Mouse (Mus musculus): Measurements from ENCODE around the gene Cma2. TPM values are rescaled to one million over a fixed set of nuclear protein-coding genes. Genes with fewer than 3 reads are reported as not detected.

Cma2 gene
- total and polyA plus RNA-seq, 3 experiments, result 1.2 TPM; not detected in 2

DNA sequence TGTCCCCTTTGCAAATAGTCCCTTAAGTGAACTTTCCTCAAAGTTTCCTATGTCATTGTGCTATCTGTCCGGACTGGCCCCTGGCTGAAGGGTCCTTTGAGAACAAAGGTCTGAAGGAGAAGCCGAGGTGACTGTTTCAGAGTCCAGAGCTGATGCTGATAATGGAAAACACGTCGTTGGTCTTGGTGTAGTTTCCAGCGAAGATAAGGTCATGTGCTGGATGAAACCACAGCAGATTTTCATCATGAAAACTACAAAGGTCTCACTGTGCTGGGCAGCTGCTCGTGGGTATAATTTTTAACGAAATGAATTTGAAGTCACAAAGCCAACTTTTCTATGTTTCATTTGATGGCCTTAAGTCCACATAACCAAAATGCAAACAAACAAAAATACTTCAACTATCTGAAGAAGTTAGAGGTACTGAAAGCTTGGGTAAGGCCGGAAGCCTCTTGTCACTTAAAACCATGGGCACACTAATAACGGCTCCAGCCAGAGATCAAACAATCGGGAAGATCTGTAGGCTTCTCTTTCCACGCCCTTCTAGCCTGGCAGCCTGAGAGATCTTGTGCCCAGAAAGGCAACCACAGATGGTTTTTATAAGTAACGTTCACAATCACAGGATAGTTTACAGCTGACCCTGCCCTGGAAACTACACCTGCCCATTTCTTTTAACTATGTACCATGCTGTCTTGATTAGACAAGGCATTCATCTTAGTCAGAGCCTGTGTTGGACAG is 21.4 kb upstream of the Cma2 start:
- TF ChIP-seq GATA1 (IDR thresholded peaks at IDR 0.05; ENCODE audit: borderline replicate concordance, low read length) (no peak), TAL1 (conservative IDR thresholded peaks at IDR 0.05; ENCODE audit: low read depth, low read length) (no peak), CTCF (IDR thresholded peaks at IDR 0.05; ENCODE audit: low read depth, low read length) (no peak), POLR2AphosphoS5 (IDR thresholded peaks at IDR 0.05; ENCODE audit: insufficient replicate concordance, low read depth, low read length) (no peak), GATA2 (IDR thresholded peaks at IDR 0.05; ENCODE audit: borderline replicate concordance, low read depth, low read length) (no peak)
- no peaks in the 10 kb centered on the region for H3K27me3 ChIP-seq (ENCODE audit: insufficient read depth, low read length)
- H3K4me1 ChIP-seq (ENCODE audit: insufficient read depth, low read depth, low read length), result peaks cover 90% of the 10 kb centered on the region
- no peak overlapping the region for H3K4me3 ChIP-seq (ENCODE audit: low read depth, low read length)
- DNase-seq (ENCODE audit: low spot score) (peak; percentile 14), ATAC-seq (ENCODE audit: extremely low read depth, insufficient number of reproducible peaks, low FRiP score, poor library complexity, severe bottlenecking) (peak; percentile 58)
- H3K36me3 ChIP-seq (replicated peaks), result no peaks in the 10 kb centered on the region
- no peaks in the 10 kb centered on the region for H3K9me3 ChIP-seq (replicated peaks)

DNA sequence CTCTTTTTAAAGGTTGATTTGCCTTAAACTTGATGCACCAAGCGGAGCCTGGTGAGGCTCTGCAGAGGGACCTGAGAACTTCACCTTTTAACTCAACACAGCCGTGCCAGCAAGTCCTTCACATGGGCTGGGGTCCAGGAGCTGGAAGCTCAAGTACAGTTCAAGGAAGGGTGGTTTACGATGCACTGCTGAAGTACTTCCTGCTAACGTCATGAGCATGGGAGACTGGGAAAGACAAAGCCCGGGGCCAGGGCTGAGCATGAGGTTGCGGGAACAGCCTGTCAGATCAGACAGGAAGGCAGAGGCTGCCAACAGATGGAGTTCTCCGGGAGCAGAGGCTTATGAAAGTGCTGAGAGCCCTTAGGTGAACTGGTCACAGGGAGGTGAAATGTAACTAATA is 17.2 kb upstream of the Cma2 start:
- no peak for DNase-seq (ENCODE audit: low spot score)
- Histone ChIP-seq H3K4me1 (ENCODE audit: insufficient read depth, low read depth, low read length) (peaks cover 78% of the 10 kb centered on the region), H3K36me3 (replicated peaks) (no peaks in the 10 kb centered on the region), H3K9me3 (replicated peaks) (no peaks in the 10 kb centered on the region), H3K27me3 (ENCODE audit: insufficient read depth, low read length) (no peaks in the 10 kb centered on the region), H3K4me3 (ENCODE audit: low read depth, low read length) (no peak overlapping the region; the same call in 1 of the 2 replicates)
- TF ChIP-seq CTCF (IDR thresholded peaks at IDR 0.05; ENCODE audit: low read depth, low read length), result no peak
- TF ChIP-seq TAL1 (conservative IDR thresholded peaks at IDR 0.05; ENCODE audit: low read depth, low read length), result no peak
- no peak for TF ChIP-seq POLR2AphosphoS5 (IDR thresholded peaks at IDR 0.05; ENCODE audit: insufficient replicate concordance, low read depth, low read length)
- no peak for TF ChIP-seq GATA2 (IDR thresholded peaks at IDR 0.05; ENCODE audit: borderline replicate concordance, low read depth, low read length)
- TF ChIP-seq GATA1 (IDR thresholded peaks at IDR 0.05; ENCODE audit: borderline replicate concordance, low read length), result no peak
- ATAC-seq (ENCODE audit: extremely low read depth, insufficient number of reproducible peaks, low FRiP score, poor library complexity, severe bottlenecking), result no peak

DNA sequence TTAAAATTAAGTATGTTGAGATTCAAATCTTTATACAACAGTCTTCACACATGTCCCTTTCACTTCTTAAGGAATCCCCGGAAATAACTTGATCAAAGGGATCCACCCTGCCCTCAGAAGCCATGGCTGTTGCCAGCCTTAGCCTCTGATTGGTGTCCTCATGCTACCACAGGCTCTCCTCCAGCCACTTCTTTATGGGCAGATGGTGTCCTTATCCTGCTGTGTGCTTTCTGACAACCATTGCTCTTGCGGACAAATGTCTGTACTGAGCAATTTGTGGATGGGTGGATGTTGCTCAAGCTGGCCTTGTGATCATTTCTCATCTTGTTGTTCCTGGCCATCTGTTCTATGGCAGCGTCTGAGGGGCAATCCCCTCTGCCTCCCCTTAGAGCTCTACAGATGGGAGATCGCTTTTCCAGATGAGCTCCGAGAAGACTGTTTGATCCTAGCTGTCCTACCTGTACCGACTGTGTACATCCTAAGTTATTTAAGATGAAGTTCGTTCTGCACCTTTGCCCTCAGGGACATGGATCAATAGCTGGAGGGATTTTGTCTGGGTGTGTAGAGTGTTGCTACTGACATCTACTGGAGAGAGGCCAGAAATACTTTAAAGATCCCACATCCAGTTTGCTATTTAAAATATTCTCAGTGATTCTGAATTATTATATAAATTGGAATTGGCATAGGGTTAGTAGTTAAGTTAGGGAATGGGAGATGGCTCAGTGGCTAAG is 10.5 kb upstream of the Cma2 start:
- Histone ChIP-seq H3K36me3 (replicated peaks) (no peaks in the 10 kb centered on the region), H3K4me3 (ENCODE audit: low read depth, low read length) (no peak overlapping the region), H3K4me1 (ENCODE audit: insufficient read depth, low read depth, low read length) (peaks cover 70% of the 10 kb centered on the region), H3K27me3 (ENCODE audit: insufficient read depth, low read length) (no peaks in the 10 kb centered on the region), H3K9me3 (replicated peaks) (no peaks in the 10 kb centered on the region)
- DNase-seq (ENCODE audit: low spot score) (no peak), ATAC-seq (ENCODE audit: extremely low read depth, insufficient number of reproducible peaks, low FRiP score, poor library complexity, severe bottlenecking) (no peak)
- TF ChIP-seq TAL1 (conservative IDR thresholded peaks at IDR 0.05; ENCODE audit: low read depth, low read length) (no peak), CTCF (IDR thresholded peaks at IDR 0.05; ENCODE audit: low read depth, low read length) (0 out of 2 replicates have a peak, but pooled peaks have one; percentile 16), GATA1 (IDR thresholded peaks at IDR 0.05; ENCODE audit: borderline replicate concordance, low read length) (no peak)

DNA sequence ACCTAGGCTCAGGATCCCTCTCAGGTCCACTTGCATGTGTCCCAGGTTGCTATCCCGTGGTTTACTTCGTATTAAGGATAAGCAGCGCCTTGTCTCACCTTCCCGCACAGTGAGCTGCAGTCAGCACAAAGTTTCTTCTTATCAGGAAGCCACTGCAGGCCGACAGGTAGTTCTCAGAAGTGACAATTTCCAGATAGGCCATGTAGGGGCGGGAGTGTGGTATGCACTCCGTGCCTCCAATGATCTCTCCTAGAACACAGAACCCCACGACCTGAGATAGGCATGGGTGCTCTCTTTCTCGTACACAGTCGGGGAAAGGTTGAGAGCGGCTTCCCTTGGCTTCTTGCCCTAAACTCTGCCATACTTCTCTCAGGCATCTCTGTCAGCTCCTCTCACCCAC is 7.2 kb upstream of the Cma2 start:
- Histone ChIP-seq H3K27me3 (ENCODE audit: insufficient read depth, low read length) (no peaks in the 10 kb centered on the region), H3K4me1 (ENCODE audit: insufficient read depth, low read depth, low read length) (peaks cover 74% of the 10 kb centered on the region), H3K4me3 (ENCODE audit: low read depth, low read length) (no peak overlapping the region; the same call in 1 of the 2 replicates), H3K9me3 (replicated peaks) (no peaks in the 10 kb centered on the region), H3K36me3 (replicated peaks) (no peaks in the 10 kb centered on the region)
- ATAC-seq (ENCODE audit: extremely low read depth, insufficient number of reproducible peaks, low FRiP score, poor library complexity, severe bottlenecking) (no peak), DNase-seq (ENCODE audit: low spot score) (no peak)
- TF ChIP-seq TAL1 (conservative IDR thresholded peaks at IDR 0.05; ENCODE audit: low read depth, low read length) (no peak), GATA2 (IDR thresholded peaks at IDR 0.05; ENCODE audit: borderline replicate concordance, low read depth, low read length) (no peak), CTCF (IDR thresholded peaks at IDR 0.05; ENCODE audit: low read depth, low read length) (no peak), POLR2AphosphoS5 (IDR thresholded peaks at IDR 0.05; ENCODE audit: insufficient replicate concordance, low read depth, low read length) (no peak), GATA1 (IDR thresholded peaks at IDR 0.05; ENCODE audit: borderline replicate concordance, low read length) (no peak)

DNA sequence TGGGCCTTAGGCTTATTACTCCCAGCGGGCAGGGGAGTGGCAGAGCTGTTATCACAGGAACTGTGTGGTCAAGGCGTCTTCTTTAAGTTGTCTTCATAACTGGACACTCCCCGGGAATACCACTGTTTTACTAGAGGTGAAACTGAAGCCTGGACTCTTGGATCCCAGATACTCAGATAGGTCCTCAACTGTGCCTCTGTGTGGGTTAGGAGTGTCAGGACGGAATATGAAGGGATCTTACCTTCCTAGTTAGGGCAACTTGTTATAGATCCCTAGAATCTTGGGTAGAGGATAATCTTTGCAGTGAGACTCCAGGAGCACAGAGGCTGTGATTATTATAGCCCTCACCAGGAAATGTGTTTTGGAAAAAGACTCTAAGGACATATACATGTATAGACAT is 6.2 kb upstream of the Cma2 start, which contains the start of gene Cma1:
Gene Cma1, minus strand, starts transcription at position 101 of the 400 bp plus-strand sequence.
- Histone ChIP-seq H3K4me1 (ENCODE audit: insufficient read depth, low read depth, low read length) (peaks cover 70% of the 10 kb centered on the region), H3K36me3 (replicated peaks) (no peaks in the 10 kb centered on the region), H3K9me3 (replicated peaks) (no peaks in the 10 kb centered on the region), H3K27me3 (ENCODE audit: insufficient read depth, low read length) (no peaks in the 10 kb centered on the region), H3K4me3 (ENCODE audit: low read depth, low read length) (no peak within 1 kb of the TSS; the same call in 1 of the 2 replicates)
- no peak for DNase-seq (ENCODE audit: low spot score)
- ATAC-seq (ENCODE audit: extremely low read depth, insufficient number of reproducible peaks, low FRiP score, poor library complexity, severe bottlenecking), result no peak
- TF ChIP-seq CTCF (IDR thresholded peaks at IDR 0.05; ENCODE audit: low read depth, low read length) (no peak), POLR2AphosphoS5 (IDR thresholded peaks at IDR 0.05; ENCODE audit: insufficient replicate concordance, low read depth, low read length) (no peak), GATA2 (IDR thresholded peaks at IDR 0.05; ENCODE audit: borderline replicate concordance, low read depth, low read length) (no peak), GATA1 (IDR thresholded peaks at IDR 0.05; ENCODE audit: borderline replicate concordance, low read length) (no peak), TAL1 (conservative IDR thresholded peaks at IDR 0.05; ENCODE audit: low read depth, low read length) (no peak)

DNA sequence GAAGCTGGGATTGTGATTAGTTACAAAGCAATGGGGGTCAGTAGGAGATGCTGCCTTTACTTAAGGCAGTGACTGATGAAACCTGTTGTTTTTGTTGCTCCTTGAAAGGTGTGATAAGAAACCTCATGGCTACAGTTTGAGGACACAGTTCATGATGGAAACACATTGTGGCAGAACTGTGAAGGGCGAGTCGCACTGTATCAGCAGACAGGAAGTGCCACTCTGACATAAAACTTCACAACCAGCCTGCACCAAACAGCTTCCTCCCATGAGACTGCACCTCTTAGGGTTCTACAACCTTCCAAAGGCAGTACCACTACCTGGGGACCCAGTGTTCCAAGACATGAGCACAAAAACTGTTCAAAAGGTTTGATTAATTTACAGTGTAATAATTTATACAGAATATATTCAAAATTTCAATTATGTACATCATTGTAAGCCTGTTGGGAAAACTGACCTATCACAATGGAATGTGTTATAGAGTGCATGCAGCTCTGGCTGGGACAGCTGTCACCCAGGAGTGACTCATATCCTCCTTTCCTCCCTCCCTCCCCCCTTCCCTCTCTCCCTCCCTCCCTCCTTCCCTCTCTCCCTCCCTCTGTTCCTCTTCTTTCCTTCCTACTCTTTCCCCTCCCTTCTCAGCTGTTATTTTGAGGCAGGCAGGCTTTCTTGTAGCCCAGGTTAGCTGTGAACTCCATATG is 4.4 kb upstream of the Cma2 start:
- Histone ChIP-seq H3K27me3 (ENCODE audit: insufficient read depth, low read length) (no peaks in the 10 kb centered on the region), H3K4me3 (ENCODE audit: low read depth, low read length) (no peak overlapping the region), H3K36me3 (replicated peaks) (no peaks in the 10 kb centered on the region), H3K4me1 (ENCODE audit: insufficient read depth, low read depth, low read length) (peaks cover 81% of the 10 kb centered on the region), H3K9me3 (replicated peaks) (no peaks in the 10 kb centered on the region)
- no peak for ATAC-seq (ENCODE audit: extremely low read depth, insufficient number of reproducible peaks, low FRiP score, poor library complexity, severe bottlenecking)
- no peak for TF ChIP-seq GATA1 (IDR thresholded peaks at IDR 0.05; ENCODE audit: borderline replicate concordance, low read length)
- no peak for TF ChIP-seq GATA2 (IDR thresholded peaks at IDR 0.05; ENCODE audit: borderline replicate concordance, low read depth, low read length)
- TF ChIP-seq CTCF (IDR thresholded peaks at IDR 0.05; ENCODE audit: low read depth, low read length), result no peak
- no peak for TF ChIP-seq TAL1 (conservative IDR thresholded peaks at IDR 0.05; ENCODE audit: low read depth, low read length)
- no peak for TF ChIP-seq POLR2AphosphoS5 (IDR thresholded peaks at IDR 0.05; ENCODE audit: insufficient replicate concordance, low read depth, low read length)
- no peak for DNase-seq (ENCODE audit: low spot score)
